Mouse (Mus musculus) lung, adult 2 months (tissue): ENCODE results near the gene Cfap161. TPM values are rescaled to one million over a fixed set of nuclear protein-coding genes. Genes with fewer than 3 reads are reported as not detected.
A peak's percentile ranks its signal among the peaks of the same experiment; 100 is the strongest.

ENCODE experiments used
- DNase-seq: peaks from one replicate; pipeline ENCODE4 v3.0.0; 2022
- H3K4me1 ChIP-seq: fragments of 200-500 bp; 2 replicates; pipeline ENCODE4 v1.6.1; 2011; ENCODE audit warnings: low read length; ENCODE audit not compliant: control insufficient read depth, insufficient read depth
- H3K4me3 ChIP-seq: fragments of 200-500 bp; replicated peaks from 2 replicates; pipeline ENCODE3; 2011; ENCODE audit warnings: low read depth, mild to moderate bottlenecking, control low read depth, low read length; ENCODE audit errors: extremely low read depth
- CTCF ChIP-seq: fragments of 200-500 bp; IDR thresholded peaks from 2 replicates; pipeline ENCODE4 v1.5.1; 2011; ENCODE audit warnings: mild to moderate bottlenecking, low read length, control low read depth; ENCODE audit not compliant: insufficient read depth
- POLR2A ChIP-seq: fragments of 200-500 bp; IDR thresholded peaks from 2 replicates; pipeline ENCODE4 v1.6.1; 2011; ENCODE audit warnings: low read depth, mild to moderate bottlenecking, control low read depth, low read length, borderline replicate concordance; ENCODE audit errors: extremely low read depth
- WGBS: fragments of 180-500 bp; shearing (Covaris S2); methylation state at CpG from one replicate; pipeline ENCODE4 v1.1.7; 2018; 5-methylcytosine and 5-hydroxymethylcytosine counted together
- polyA plus RNA-seq: library from polyadenylated mRNA; depleted of rRNA; stranded (reverse); fragments of >200 nt; gene quantifications from 2 replicates; pipeline ENCODE4 v1.2.3, GENCODE M21; 2012; rRNA removed

Cfap161 gene
- polyA plus RNA-seq, result 2.3 and 3.3 TPM in 2 replicates

DNA sequence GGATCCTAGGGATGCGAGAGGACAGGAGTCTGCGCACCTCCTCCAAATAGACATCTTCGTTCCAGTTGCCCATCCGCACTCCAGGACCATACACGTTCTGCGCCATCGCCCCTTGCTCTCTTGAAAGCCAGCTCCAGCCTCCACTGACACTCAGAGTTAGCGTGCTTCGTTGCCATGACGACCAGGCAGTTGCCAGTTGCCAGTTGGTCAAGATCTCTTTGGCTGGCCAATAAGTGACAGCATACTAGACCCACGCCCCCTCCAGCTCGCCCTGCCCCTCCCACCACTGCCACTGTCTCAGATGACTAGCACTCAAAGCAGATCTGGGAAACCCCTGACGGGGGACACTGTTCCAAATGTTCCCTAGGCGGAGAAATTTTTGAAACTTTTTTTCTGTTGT is at the start of gene Cfap161:
Gene Cfap161, minus strand, starts transcription at position 176 of the 400 bp plus-strand sequence.
- H3K4me3 ChIP-seq, result no peak within 1 kb of the TSS
- no peaks in the 10 kb centered on the region for H3K4me1 ChIP-seq
- DNase-seq, result no peak
- WGBS, result 16% methylated on average over 14 of the region's 14 CpGs
- TF ChIP-seq CTCF (no peak), POLR2A (peak; percentile 21; the same call in 1 of the 2 replicates)

DNA sequence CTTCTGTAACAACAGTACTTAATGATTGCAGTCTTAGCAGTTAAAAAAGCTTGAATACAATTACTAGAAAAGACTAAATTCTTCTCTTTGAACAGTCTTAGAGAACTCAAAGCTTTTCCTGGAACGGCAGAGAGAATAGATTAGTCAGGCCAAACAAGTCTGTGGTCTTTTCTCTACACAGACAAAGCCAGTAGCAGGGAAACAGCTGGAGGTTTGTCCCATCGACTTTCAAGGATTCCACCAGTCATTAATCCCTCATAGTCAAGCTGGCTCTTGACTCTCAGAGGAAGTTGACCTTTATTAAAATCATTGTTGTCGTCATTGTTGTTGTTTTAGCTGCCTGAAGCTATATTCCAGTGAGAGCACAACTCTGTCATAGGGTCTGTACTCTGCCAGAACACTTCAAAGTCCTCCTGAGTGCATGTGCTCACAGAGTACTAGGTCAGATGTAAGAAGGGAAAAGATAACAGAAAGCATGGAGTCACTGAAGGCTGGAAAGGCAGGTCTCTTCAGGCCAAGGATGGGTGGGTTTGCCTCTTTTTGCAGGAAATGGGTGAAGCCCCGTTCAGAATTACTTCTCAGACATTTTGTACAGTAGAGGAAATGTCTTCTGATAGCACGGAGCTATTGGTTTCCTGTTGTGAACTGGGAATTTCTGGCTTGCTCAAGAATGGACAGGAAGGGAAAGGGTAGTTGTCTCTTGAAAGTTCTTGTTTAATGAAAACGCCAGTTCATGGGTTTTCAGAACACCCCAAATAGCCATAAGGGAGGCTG is 48.0 kb upstream of the Cfap161 start:
- H3K4me1 ChIP-seq, result peaks cover 5% of the 10 kb centered on the region
- DNase-seq, result no peak
- TF ChIP-seq POLR2A (no peak), CTCF (no peak)
- 31% methylated on average over 6 of the region's 6 CpGs for WGBS
- no peak overlapping the region for H3K4me3 ChIP-seq

DNA sequence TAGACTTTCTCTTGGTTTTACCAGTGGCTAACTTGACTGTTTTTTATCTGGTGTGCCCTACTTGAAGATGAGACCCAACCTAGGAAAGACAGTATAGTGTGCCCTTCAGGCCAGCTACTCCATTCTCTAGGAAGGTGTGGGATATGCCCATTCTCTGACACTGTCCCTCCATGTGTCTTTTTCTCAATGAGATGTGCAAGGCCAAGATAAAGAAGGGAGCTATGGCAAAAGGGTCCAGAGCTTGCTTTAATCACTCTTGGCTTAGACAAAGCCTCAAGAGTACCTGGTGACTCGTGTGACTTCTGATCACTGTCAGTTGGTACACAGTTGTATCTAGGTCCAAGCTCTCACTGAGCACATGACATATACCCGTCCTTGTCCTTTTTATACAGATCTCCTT is 45.4 kb upstream of the Cfap161 start:
- no peaks in the 10 kb centered on the region for H3K4me1 ChIP-seq
- no peak for DNase-seq
- 89% methylated on average over 2 of the region's 2 CpGs for WGBS
- TF ChIP-seq POLR2A (no peak), CTCF (no peak)
- no peak overlapping the region for H3K4me3 ChIP-seq

DNA sequence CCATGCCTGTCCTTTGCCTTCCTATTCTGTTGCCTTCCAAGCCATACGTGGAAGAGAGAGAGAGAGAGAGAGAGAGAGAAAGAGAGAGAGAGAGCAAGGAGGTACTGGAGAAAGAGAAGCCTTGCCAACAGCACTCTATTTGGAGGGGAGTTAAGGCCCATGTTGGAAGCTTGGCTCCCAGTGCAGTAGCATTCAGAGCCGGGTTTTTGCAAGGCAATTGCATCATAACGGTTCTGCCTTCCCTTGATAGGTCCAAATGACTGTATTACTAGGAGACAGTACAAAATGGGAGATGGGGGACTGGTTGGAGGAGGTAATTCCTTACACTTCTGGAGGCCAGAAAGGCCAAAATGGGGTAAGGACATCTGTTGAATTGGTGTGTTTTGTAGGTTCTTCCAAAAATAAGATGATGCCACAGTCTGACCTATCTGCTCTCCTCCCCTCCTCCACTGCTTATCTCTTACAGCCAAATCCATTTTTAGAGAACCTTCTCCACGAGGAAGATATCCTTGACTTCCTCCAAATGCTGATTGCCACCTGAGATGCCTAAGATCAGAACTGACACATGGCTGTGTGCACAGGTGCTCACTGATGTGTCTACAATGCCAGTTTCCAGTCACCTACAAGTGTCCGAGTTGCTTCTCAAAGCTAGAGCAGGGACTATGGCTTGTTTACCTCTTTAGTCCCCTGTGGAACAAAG is 44.0 kb upstream of the Cfap161 start:
- H3K4me3 ChIP-seq, result no peak overlapping the region
- DNase-seq, result no peak
- no peaks in the 10 kb centered on the region for H3K4me1 ChIP-seq
- no peak for TF ChIP-seq CTCF
- TF ChIP-seq POLR2A, result no peak
- 75% methylated on average over 5 of the region's 5 CpGs for WGBS

DNA sequence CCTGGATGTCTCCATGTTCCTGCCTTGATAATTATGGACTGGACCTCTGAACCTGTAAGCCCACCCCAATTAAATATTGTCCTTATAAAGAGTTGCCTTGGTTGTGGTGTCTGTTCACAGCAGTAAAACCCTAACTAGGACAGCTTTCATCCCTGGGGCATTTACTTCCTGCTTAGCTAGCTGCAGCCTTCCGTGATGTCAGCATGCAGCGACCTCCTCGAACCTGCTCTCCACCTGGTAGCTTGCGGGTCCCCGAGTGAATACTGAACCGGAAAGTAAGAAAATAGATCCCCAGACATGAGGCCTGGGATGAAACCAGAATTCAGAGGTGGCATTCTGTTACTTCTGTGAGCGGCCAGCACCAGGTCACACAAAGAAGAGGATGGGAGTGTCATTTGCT is 34.7 kb upstream of the Cfap161 start:
- WGBS, result 81% methylated on average over 7 of the region's 7 CpGs
- no peak for TF ChIP-seq CTCF
- no peak for TF ChIP-seq POLR2A
- no peak for DNase-seq

DNA sequence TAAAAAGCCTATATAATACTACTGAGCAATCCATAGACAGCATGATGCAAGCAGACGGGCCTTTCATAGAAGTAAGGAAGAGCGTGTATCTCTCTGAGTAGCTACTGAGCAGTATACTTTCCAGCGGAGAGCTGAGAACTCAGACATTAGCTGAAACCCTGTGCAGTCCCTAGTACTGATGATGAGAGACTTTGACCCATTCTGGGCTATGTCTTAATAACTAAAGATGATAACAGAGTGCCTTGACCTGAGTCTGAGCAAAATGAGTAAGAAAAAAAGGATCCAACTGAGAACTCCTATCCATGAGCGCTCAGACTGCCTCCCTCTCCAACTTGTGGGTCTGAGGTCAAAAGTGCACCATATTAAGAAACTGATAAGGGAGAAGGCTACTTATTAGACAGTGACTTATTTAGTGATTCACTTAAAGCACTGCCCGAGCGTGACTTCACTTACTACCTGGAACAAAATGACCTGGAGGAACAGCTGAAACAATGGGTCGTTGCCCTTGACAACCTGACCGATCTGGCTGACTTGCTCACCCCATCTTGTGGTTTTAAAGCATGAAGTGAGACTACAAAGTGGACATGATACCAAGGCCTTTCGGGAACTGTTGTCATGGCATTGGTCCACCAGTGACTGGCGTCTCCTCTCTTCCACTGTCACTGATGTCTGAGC is 32.9 kb upstream of the Cfap161 start:
- 73% methylated on average over 10 of the region's 10 CpGs for WGBS
- no peak overlapping the region for H3K4me3 ChIP-seq
- TF ChIP-seq CTCF (no peak), POLR2A (no peak)
- no peak for DNase-seq
- no peaks in the 10 kb centered on the region for H3K4me1 ChIP-seq

More for the DNA sequence above, 34.7 kb upstream of the Cfap161 start:
- Histone ChIP-seq H3K4me3 (no peak overlapping the region), H3K4me1 (no peaks in the 10 kb centered on the region)

DNA sequence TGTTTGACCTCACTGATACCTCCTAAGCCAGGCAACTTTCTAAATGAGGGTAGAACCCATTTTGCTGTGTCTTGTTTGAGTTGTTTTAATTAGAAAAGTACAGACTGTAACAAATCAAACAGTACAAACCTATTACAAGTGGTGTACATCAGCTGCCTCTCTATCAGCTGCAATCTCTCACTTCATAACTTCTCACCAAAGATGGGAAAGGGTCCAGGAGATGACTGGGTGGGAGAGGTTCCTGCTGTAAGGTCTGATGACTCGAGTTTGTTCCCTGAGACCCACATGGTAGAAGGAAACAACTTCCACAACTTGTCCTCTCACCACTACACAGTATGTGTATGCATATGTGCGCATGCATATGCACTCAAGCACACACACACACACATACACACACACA is 32.1 kb upstream of the Cfap161 start:
- no peak for TF ChIP-seq POLR2A
- no peak for TF ChIP-seq CTCF
- no peak for DNase-seq
- no peak overlapping the region for H3K4me3 ChIP-seq
- no peaks in the 10 kb centered on the region for H3K4me1 ChIP-seq
- 66% methylated on average over 2 of the region's 2 CpGs for WGBS

DNA sequence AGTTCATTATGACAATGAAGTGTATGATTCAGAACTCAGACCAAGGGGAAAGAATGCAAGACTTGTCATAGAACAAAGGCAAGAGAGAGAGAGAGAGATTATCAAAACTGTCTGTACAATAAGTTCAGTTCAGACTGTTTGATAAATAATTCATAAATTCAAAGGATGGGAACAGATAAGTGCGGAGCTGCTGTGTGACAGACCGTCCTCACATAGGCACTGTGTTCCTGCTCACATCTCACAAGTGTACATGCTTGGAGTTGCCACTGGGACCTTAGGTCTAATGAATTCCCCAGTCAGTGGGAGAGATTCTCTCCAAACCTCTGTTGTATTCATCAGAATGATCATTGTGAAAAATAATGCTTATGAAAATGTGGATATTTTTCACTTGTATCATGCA is 27.3 kb upstream of the Cfap161 start:
- DNase-seq, result no peak
- no peaks in the 10 kb centered on the region for H3K4me1 ChIP-seq
- no peak overlapping the region for H3K4me3 ChIP-seq
- TF ChIP-seq POLR2A (no peak), CTCF (no peak)
- WGBS, result 96% methylated on average over 2 of the region's 2 CpGs

DNA sequence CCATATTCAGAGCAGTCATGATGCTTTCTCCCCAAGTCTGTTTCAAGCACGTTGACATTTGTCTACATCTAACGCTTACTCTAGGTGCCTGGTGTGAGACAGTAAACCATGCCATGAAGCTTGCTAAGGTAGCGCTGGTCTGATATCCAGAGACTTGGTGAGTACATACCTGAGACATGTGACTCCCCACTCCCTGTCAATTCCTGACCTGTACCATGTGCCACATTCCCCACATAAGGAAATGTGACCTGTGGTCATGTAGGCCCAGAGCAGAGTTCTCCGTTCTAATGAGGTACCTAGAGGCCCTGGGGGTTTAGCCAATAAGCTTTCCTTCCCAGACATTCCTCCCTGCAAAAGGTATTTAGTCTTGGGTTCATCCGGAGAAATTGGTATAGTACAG is 22.2 kb upstream of the Cfap161 start:
- 95% methylated on average over 5 of the region's 5 CpGs for WGBS
- H3K4me1 ChIP-seq, result peaks cover 12% of the 10 kb centered on the region
- DNase-seq, result no peak

More for the DNA sequence above, 22.2 kb upstream of the Cfap161 start:
- TF ChIP-seq POLR2A (no peak), CTCF (no peak)
- no peak overlapping the region for H3K4me3 ChIP-seq
